Mouse (Mus musculus) limb, embryonic 11.5 days (tissue): ENCODE results near the gene Cdr2. TPM values are rescaled to one million over a fixed set of nuclear protein-coding genes. Genes with fewer than 3 reads are reported as not detected.

Experiments
- ATAC-seq: fragments of 200-750 bp; cut with Nextera tagmentation; 2 replicates; pipeline ENCODE4 v1.8.0; 2017; ENCODE audit warnings: low read depth; ENCODE audit not compliant: insufficient number of reproducible peaks, low FRiP score, low TSS enrichment
- DNase-seq: peaks from one replicate; pipeline ENCODE4 v3.0.0-alpha.2; 2015; ENCODE audit warnings: low spot score
- H3K27ac ChIP-seq: fragments of 300-500 bp; sonication (generic); replicated peaks from 2 replicates; pipeline ENCODE4 v1.5.1; 2014; ENCODE audit warnings: low read depth, mild to moderate bottlenecking, low read length
- H3K27me3 ChIP-seq: fragments of 300-500 bp; sonication (generic); 2 replicates; pipeline ENCODE4 v1.6.1; 2014; ENCODE audit warnings: mild to moderate bottlenecking, low read length, mixed read lengths; ENCODE audit not compliant: control insufficient read depth, insufficient read depth
- H3K36me3 ChIP-seq: fragments of 300-500 bp; sonication (generic); 2 replicates; pipeline ENCODE4 v1.6.1; 2014; ENCODE audit warnings: mild to moderate bottlenecking, low read length, moderate library complexity, mixed read lengths; ENCODE audit not compliant: control insufficient read depth, insufficient read depth
- H3K4me1 ChIP-seq: fragments of 300-500 bp; sonication (generic); 2 replicates; pipeline ENCODE4 v1.6.1; 2014; ENCODE audit warnings: low read length, mixed read lengths; ENCODE audit not compliant: control insufficient read depth, insufficient read depth
- H3K4me2 ChIP-seq: fragments of 300-500 bp; sonication (generic); 2 replicates; pipeline ENCODE4 v1.6.1; 2014; ENCODE audit warnings: low read depth, mild to moderate bottlenecking, moderate library complexity; ENCODE audit not compliant: severe bottlenecking
- H3K4me3 ChIP-seq: fragments of 300-500 bp; sonication (generic); 2 replicates; pipeline ENCODE4 v1.5.1; 2014; ENCODE audit warnings: low read depth, low read length
- H3K9ac ChIP-seq: fragments of 300-500 bp; sonication (generic); 2 replicates; pipeline ENCODE4 v1.6.1; 2014; ENCODE audit warnings: mild to moderate bottlenecking, low read length
- H3K9me3 ChIP-seq: fragments of 300-500 bp; sonication (generic); 2 replicates; pipeline ENCODE4 v1.6.1; 2016; ENCODE audit warnings: low read length; ENCODE audit not compliant: control insufficient read depth
- WGBS: fragments of 180-500 bp; shearing (Covaris S2); extraction: QIAGEN DNeasy Blood & Tissue Kit; methylation state at CpG from one replicate; pipeline ENCODE4 v1.1.7; 2014; 5-methylcytosine and 5-hydroxymethylcytosine counted together
- polyA plus RNA-seq: library from polyadenylated mRNA; unstranded; fragments of >200 nt; fragmentation: Nextera tagmentation; extraction: Ambion mirVana; gene quantifications from 2 replicates; pipeline ENCODE4 v1.2.1, GENCODE M21; 2014

Gene Cdr2
- polyA plus RNA-seq, 1 experiment from 2014 or later = 14.0 TPM

- WGBS = 90% methylated on average over 4 of the region's 4 CpGs
- no peaks in the 10 kb centered on the region for H3K27me3 ChIP-seq
- ATAC-seq (no peak), DNase-seq (no peak)
- H3K9ac ChIP-seq = no peak overlapping the region
- no peak overlapping the region for H3K4me3 ChIP-seq
- no peak overlapping the region for H3K4me2 ChIP-seq
- no peak overlapping the region for H3K27ac ChIP-seq
- H3K4me1 ChIP-seq = no peaks in the 10 kb centered on the region
- H3K9me3 ChIP-seq = no peaks in the 10 kb centered on the region
- peaks cover 31% of the 10 kb centered on the region for H3K36me3 ChIP-seq
Measured at GRCm38 (mm10) chr7:120936522-120936921, 45.6 kb downstream of the Cdr2 start.

GRCm38 (mm10) chr7:120934716-120935115, 47.4 kb downstream of the Cdr2 start:
- ATAC-seq = 0 out of 2 replicates have a peak, but pooled peaks have one; percentile 56
- Histone ChIP-seq H3K4me1 (no peaks in the 10 kb centered on the region), H3K9ac (no peak overlapping the region), H3K27me3 (no peaks in the 10 kb centered on the region), H3K9me3 (no peaks in the 10 kb centered on the region), H3K4me2 (no peak overlapping the region), H3K27ac (no peak overlapping the region), H3K36me3 (peaks cover 22% of the 10 kb centered on the region), H3K4me3 (no peak overlapping the region)
- WGBS = 47% methylated on average over 5 of the region's 5 CpGs
- peak; percentile 66 for DNase-seq

- Histone ChIP-seq H3K27ac (no peak overlapping the region), H3K27me3 (no peaks in the 10 kb centered on the region), H3K4me1 (no peaks in the 10 kb centered on the region), H3K9me3 (no peaks in the 10 kb centered on the region), H3K4me2 (no peak overlapping the region), H3K36me3 (peaks cover 23% of the 10 kb centered on the region), H3K4me3 (no peak overlapping the region), H3K9ac (no peak overlapping the region)
- DNase-seq (no peak), ATAC-seq (no peak)
- WGBS = 89% methylated on average over 5 of the region's 5 CpGs
Measured at GRCm38 (mm10) chr7:120933680-120934195, 48.4 kb downstream of the Cdr2 start.

GRCm38 (mm10) chr7:120933110-120933509, 49.0 kb downstream of the Cdr2 start:
- no peak overlapping the region for H3K4me3 ChIP-seq
- DNase-seq = no peak
- 94% methylated on average over 7 of the region's 7 CpGs for WGBS
- no peaks in the 10 kb centered on the region for H3K27me3 ChIP-seq
- H3K27ac ChIP-seq = no peak overlapping the region
- no peak overlapping the region for H3K4me2 ChIP-seq
- no peak for ATAC-seq
- H3K9ac ChIP-seq = no peak overlapping the region
- no peaks in the 10 kb centered on the region for H3K4me1 ChIP-seq
- H3K9me3 ChIP-seq = no peaks in the 10 kb centered on the region
- peaks cover 23% of the 10 kb centered on the region for H3K36me3 ChIP-seq

- peak overlapping the region; percentile 71 for H3K4me2 ChIP-seq
- no peaks in the 10 kb centered on the region for H3K9me3 ChIP-seq
- no peaks in the 10 kb centered on the region for H3K4me1 ChIP-seq
- H3K36me3 ChIP-seq = no peaks in the 10 kb centered on the region; the same call in 1 of the 2 replicates
- peak overlapping the region; percentile 93 for H3K9ac ChIP-seq
- DNase-seq (peak; percentile 77), ATAC-seq (peak; percentile 79)
- H3K27me3 ChIP-seq = no peaks in the 10 kb centered on the region
- H3K4me3 ChIP-seq = peak overlapping the region; percentile 91
- WGBS = 9% methylated on average over 10 of the region's 10 CpGs
- no peak overlapping the region for H3K27ac ChIP-seq
Measured at GRCm38 (mm10) chr7:120918526-120918962, 63.6 kb downstream of the Cdr2 start.

- Histone ChIP-seq H3K4me3 (peak within 1 kb of the TSS; percentile 91), H3K4me2 (peak within 1 kb of the TSS; percentile 71), H3K36me3 (no peaks in the 10 kb centered on the region), H3K4me1 (no peaks in the 10 kb centered on the region), H3K9me3 (no peaks in the 10 kb centered on the region), H3K9ac (peak within 1 kb of the TSS; percentile 93), H3K27me3 (no peaks in the 10 kb centered on the region), H3K27ac (peak within 1 kb of the TSS; percentile 75)
- ATAC-seq (peak; percentile 91), DNase-seq (peak; percentile 100)
- WGBS = under 1% methylated on average over 100 of the region's 102 CpGs
Measured at GRCm38 (mm10) chr7:120917592-120918461, 64.3 kb downstream of the Cdr2 start, which contains the start of gene Polr3e. Polr3e (plus strand) TSS chr7:120917744.

GRCm38 (mm10) chr7:120917279-120917591, 64.9 kb downstream of the Cdr2 start:
- ATAC-seq (peak; percentile 88), DNase-seq (no peak)
- Histone ChIP-seq H3K27me3 (no peaks in the 10 kb centered on the region), H3K36me3 (no peaks in the 10 kb centered on the region), H3K9me3 (no peaks in the 10 kb centered on the region), H3K4me3 (peak overlapping the region; percentile 91), H3K4me1 (no peaks in the 10 kb centered on the region), H3K27ac (no peak overlapping the region), H3K9ac (no peak overlapping the region), H3K4me2 (no peak overlapping the region; the same call in 1 of the 2 replicates)
- 11% methylated on average over 12 of the region's 12 CpGs for WGBS

- WGBS = 33% methylated on average over 11 of the region's 11 CpGs
- ATAC-seq (no peak), DNase-seq (no peak)
- H3K4me3 ChIP-seq = no peak overlapping the region
- no peaks in the 10 kb centered on the region for H3K27me3 ChIP-seq
- no peak overlapping the region for H3K27ac ChIP-seq
- H3K36me3 ChIP-seq = no peaks in the 10 kb centered on the region
- no peaks in the 10 kb centered on the region for H3K4me1 ChIP-seq
- no peaks in the 10 kb centered on the region for H3K9me3 ChIP-seq
- H3K9ac ChIP-seq = no peak overlapping the region
- no peak overlapping the region for H3K4me2 ChIP-seq
Measured at GRCm38 (mm10) chr7:120916262-120916875, 65.7 kb downstream of the Cdr2 start.
